Mouse (Mus musculus) cerebellum, adult 2 months (tissue): Measurements from ENCODE around the gene Igf1r.

ENCODE experiments used
- CTCF ChIP-seq: fragments of 200-500 bp; IDR thresholded peaks from 2 replicates; pipeline ENCODE4 v1.5.1; 2011; ENCODE audit warnings: low read depth, mild to moderate bottlenecking, control low read depth, low read length, moderate library complexity, borderline replicate concordance; ENCODE audit not compliant: insufficient read depth
- POLR2A ChIP-seq: fragments of 200-500 bp; IDR thresholded peaks from 2 replicates; pipeline ENCODE4 v1.6.1; 2011; ENCODE audit warnings: low read length, control low read depth, borderline replicate concordance; ENCODE audit not compliant: insufficient read depth

GRCm38 (mm10) chr7:68071050-68071449, 118.4 kb downstream of the Igf1r start:
- TF ChIP-seq CTCF = no peak
- no peak for TF ChIP-seq POLR2A
